Mouse (Mus musculus) heart, embryonic 14.5 days (tissue): ENCODE measurements around the gene Flna. TPM values are rescaled to one million over a fixed set of nuclear protein-coding genes. Genes with fewer than 3 reads are reported as not detected.

Experiments
- ATAC-seq: fragments of 200-750 bp; cut with Nextera tagmentation; 2 replicates; pipeline ENCODE4 v1.8.0; 2017; ENCODE audit warnings: low read depth, moderate TSS enrichment; ENCODE audit not compliant: insufficient number of reproducible peaks, insufficient read depth, low FRiP score
- H3K27ac ChIP-seq, 2 experiments: fragments of 200-500 bp in 1 of 2; fragments of 300-500 bp in 1 of 2; sonication (generic) in 1 of 2; replicated peaks in 1 of 2; 2 replicates each; pipeline ENCODE4 v1.5.1; 2012 to 2014; ENCODE audit warnings: low read depth in 2 of 2, low read length in 2 of 2, control low read depth in 1 of 2, mild to moderate bottlenecking in 1 of 2, mixed read lengths in 1 of 2; ENCODE audit not compliant: control insufficient read depth in 1 of 2, insufficient read depth in 1 of 2
- H3K27me3 ChIP-seq: fragments of 300-500 bp; sonication (generic); 2 replicates; pipeline ENCODE4 v1.6.1; 2014; ENCODE audit warnings: mild to moderate bottlenecking, low read length, control low read depth; ENCODE audit not compliant: control insufficient read depth, insufficient read depth
- H3K36me3 ChIP-seq: fragments of 300-500 bp; sonication (generic); 2 replicates; pipeline ENCODE4 v1.6.1; 2014; ENCODE audit warnings: mild to moderate bottlenecking, control low read depth, low read length, mixed read lengths; ENCODE audit not compliant: control insufficient read depth, insufficient read depth
- H3K4me1 ChIP-seq, 2 experiments: fragments of 200-500 bp in 1 of 2; fragments of 300-500 bp in 1 of 2; sonication (generic) in 1 of 2; 2 replicates each; pipeline ENCODE4 v1.6.1; 2012 to 2014; ENCODE audit warnings: low read length in 2 of 2, control low read depth in 1 of 2, mixed read lengths in 1 of 2; ENCODE audit not compliant: control insufficient read depth in 2 of 2, insufficient read depth in 2 of 2
- H3K4me2 ChIP-seq: fragments of 300-500 bp; sonication (generic); 2 replicates; pipeline ENCODE4 v1.6.1; 2014; ENCODE audit warnings: mild to moderate bottlenecking, low read length
- H3K4me3 ChIP-seq, 2 experiments: fragments of 200-500 bp in 1 of 2; fragments of 300-500 bp in 1 of 2; sonication (generic) in 1 of 2; 2 replicates each; pipeline ENCODE4 v1.5.1; 2012 to 2014; ENCODE audit warnings: low read length in 2 of 2, mild to moderate bottlenecking in 2 of 2, control low read depth in 1 of 2, low read depth in 1 of 2, moderate library complexity in 1 of 2; ENCODE audit not compliant: control insufficient read depth in 1 of 2, insufficient read depth in 1 of 2
- H3K9ac ChIP-seq: fragments of 300-500 bp; sonication (generic); 2 replicates; pipeline ENCODE4 v1.6.1; 2014; ENCODE audit warnings: mild to moderate bottlenecking, low read length
- H3K9me3 ChIP-seq: fragments of 300-500 bp; sonication (generic); 2 replicates; pipeline ENCODE4 v1.6.1; 2016; ENCODE audit warnings: low read length, control low read depth; ENCODE audit not compliant: control insufficient read depth
- WGBS: fragments of 180-500 bp; shearing (Covaris S2); extraction: QIAGEN DNeasy Blood & Tissue Kit; methylation state at CpG from one replicate; pipeline ENCODE4 v1.1.7; 2014; 5-methylcytosine and 5-hydroxymethylcytosine counted together
- microRNA-seq: library from miRNA; unstranded; fragments of <30 nt; microRNA quantifications from one replicate; pipeline ENCODE4, GENCODE M21; 2016
- polyA plus RNA-seq: library from polyadenylated mRNA; unstranded; fragments of >200 nt; fragmentation: Nextera tagmentation; extraction: Ambion mirVana; gene quantifications from 2 replicates; pipeline ENCODE4 v1.2.1, GENCODE M21; 2014

Gene Flna
- polyA plus RNA-seq, 1 experiment from 2014 or later: 150 TPM

DNA sequence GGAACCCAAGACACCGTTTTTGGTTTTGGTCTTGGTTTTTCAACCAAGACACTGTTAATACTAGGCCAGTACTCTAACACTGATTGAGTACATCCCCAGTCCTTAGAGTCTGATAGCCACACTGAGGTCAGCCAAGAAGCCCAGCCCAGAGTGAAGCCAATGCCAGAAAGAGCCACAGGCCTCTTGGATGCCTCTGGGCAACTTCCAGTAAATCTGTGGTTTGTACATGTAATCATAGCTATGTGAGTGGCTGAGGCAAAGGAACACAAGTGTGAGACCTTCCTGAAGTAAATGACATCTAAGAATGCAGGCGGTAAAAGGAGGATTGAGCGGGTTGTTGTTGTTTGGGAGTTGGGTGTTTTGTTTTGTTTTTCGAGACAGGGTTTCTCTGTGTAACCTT is 31.1 kb downstream of the Flna start:
- H3K27ac ChIP-seq: no peak overlapping the region
- no peak overlapping the region for H3K4me2 ChIP-seq
- H3K9ac ChIP-seq: no peak overlapping the region
- ATAC-seq: no peak
- H3K4me3 ChIP-seq: no peak overlapping the region
- H3K4me1 ChIP-seq: no peaks in the 10 kb centered on the region
- H3K27me3 ChIP-seq: no peaks in the 10 kb centered on the region
- 90% methylated on average over 4 of the region's 4 CpGs for WGBS
- H3K9me3 ChIP-seq: no peaks in the 10 kb centered on the region
- H3K36me3 ChIP-seq: peaks cover 14% of the 10 kb centered on the region

DNA sequence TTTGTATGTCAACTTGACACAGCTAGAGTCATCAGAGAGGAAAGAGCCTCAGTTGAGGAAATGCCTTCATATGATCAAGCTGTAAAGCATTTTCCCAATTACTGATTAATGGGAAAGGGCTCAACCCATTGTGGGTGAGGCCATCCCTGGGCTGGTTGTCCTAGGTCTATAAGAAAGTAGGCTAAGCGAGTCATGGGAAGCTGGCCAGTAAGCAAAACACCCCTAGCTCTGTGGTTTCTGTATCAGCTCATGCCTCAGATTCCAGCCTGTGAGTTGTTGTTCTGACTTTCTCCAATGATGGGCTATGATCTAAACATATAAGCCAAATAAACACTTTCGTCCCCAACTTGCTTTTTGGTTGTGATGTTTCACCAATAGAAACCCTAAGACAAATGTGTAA is 46.1 kb downstream of the Flna start:
- H3K9ac ChIP-seq: no peak overlapping the region
- ATAC-seq: no peak
- no peak overlapping the region for H3K4me3 ChIP-seq
- no peak overlapping the region for H3K4me2 ChIP-seq
- 73% methylated on average over 2 of the region's 2 CpGs for WGBS
- no peak overlapping the region for H3K27ac ChIP-seq
- H3K9me3 ChIP-seq: no peaks in the 10 kb centered on the region
- H3K36me3 ChIP-seq: no peaks in the 10 kb centered on the region
- no peaks in the 10 kb centered on the region for H3K4me1 ChIP-seq
- H3K27me3 ChIP-seq: no peaks in the 10 kb centered on the region

DNA sequence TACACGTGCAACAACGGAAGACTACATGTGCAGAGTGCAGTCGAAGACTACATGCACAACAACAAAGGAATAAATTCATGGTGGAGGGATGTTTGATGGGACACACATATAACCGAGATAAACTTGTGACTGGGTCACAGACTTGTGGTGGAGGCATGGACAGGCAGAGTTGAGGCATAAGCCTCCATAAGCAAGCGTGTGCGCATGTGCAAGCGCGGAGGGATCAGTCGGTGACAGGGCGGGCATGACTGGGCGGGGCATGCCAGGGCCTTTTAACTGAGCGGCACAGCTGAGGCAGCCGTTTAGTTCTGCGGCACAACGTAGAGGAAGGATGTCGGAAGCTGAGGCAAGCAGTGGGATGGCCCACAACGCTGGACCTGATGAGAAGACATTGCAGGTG is 72.7 kb downstream of the Flna start, which contains the start of gene Tktl1:
Gene Tktl1, plus strand, starts transcription at position 301 of the 400 bp plus-strand sequence.
- Histone ChIP-seq H3K9me3 (no peaks in the 10 kb centered on the region), H3K27ac (no peak within 1 kb of the TSS), H3K4me2 (no peak within 1 kb of the TSS), H3K4me1 (no peaks in the 10 kb centered on the region), H3K9ac (no peak within 1 kb of the TSS), H3K27me3 (no peaks in the 10 kb centered on the region), H3K36me3 (no peaks in the 10 kb centered on the region), H3K4me3 (no peak within 1 kb of the TSS)
- WGBS: 88% methylated on average over 17 of the region's 17 CpGs
- ATAC-seq: no peak

Small RNAs within 50 kb of the gene (microRNA-seq; reads per million reads assigned to microRNA genes)
- gene Mir7091: not detected

Other genes starting within 250 kb of the Flna start
- gene Irak1, start 225.9 kb downstream of the Flna start, polyA plus RNA-seq: 41.4 and 44.6 TPM in 2 replicates
- not detected in 2 replicates for gene Opn1mw, start 122.4 kb downstream of the Flna start, polyA plus RNA-seq
- gene Mecp2, start 114.5 kb downstream of the Flna start, polyA plus RNA-seq: 10.9 and 11.7 TPM in 2 replicates
- gene Tex28, start 82.0 kb downstream of the Flna start, polyA plus RNA-seq: not detected in 2 replicates
- gene Tktl1, start 72.6 kb downstream of the Flna start, polyA plus RNA-seq: 0.14 TPM in 1 of 2 replicates, not detected in the other
- gene Emd, start 4.9 kb upstream of the Flna start, polyA plus RNA-seq: 13.9 and 17.8 TPM in 2 replicates
- 455 and 540 TPM in 2 replicates for gene Rpl10, start 21.0 kb upstream of the Flna start, polyA plus RNA-seq
- 59.5 and 64.5 TPM in 2 replicates for gene Taz, start 32.1 kb upstream of the Flna start, polyA plus RNA-seq
- gene Dnase1l1, start 32.5 kb upstream of the Flna start, polyA plus RNA-seq: 15.2 and 17.3 TPM in 2 replicates
- gene Atp6ap1, start 47.3 kb upstream of the Flna start, polyA plus RNA-seq: 110 and 118 TPM in 2 replicates
- gene Gdi1, start 55.2 kb upstream of the Flna start, polyA plus RNA-seq: 120 and 130 TPM in 2 replicates
- 40.2 and 43.2 TPM in 2 replicates for gene Fam50a, start 63.2 kb upstream of the Flna start, polyA plus RNA-seq
- 3.3 and 5.4 TPM in 2 replicates for gene Plxna3, start 79.2 kb upstream of the Flna start, polyA plus RNA-seq
- gene Lage3, start 103.8 kb upstream of the Flna start, polyA plus RNA-seq: 102 and 103 TPM in 2 replicates
- 64.3 and 67.2 TPM in 2 replicates for gene Ubl4a, start 123.4 kb upstream of the Flna start, polyA plus RNA-seq
- gene Slc10a3, start 123.5 kb upstream of the Flna start, polyA plus RNA-seq: 14.4 and 14.5 TPM in 2 replicates
- 28.1 and 29.9 TPM in 2 replicates for gene Fam3a, start 143.5 kb upstream of the Flna start, polyA plus RNA-seq
- 21.5 and 22.1 TPM in 2 replicates for gene Ikbkg, start 143.5 kb upstream of the Flna start, polyA plus RNA-seq
- gene G6pdx, start 179.4 kb upstream of the Flna start, polyA plus RNA-seq: 16.0 and 17.9 TPM in 2 replicates
- gene Gm6880, start 231.6 kb upstream of the Flna start, polyA plus RNA-seq: not detected in 2 replicates